Mouse (Mus musculus) myocyte (in vitro differentiated cells): ENCODE measurements around the gene Eef1akmt1.

ENCODE experiments used
- MAX ChIP-seq: IDR thresholded peaks from one replicate; pipeline ENCODE4 v1.6.1; 2011; ENCODE audit warnings: low read depth, mild to moderate bottlenecking, control low read depth
- MYOG ChIP-seq, 3 experiments: IDR thresholded peaks; one replicate each; pipeline ENCODE4 v1.6.1; 2011; ENCODE audit warnings: control low read depth in 2 of 3, low read depth in 2 of 3, mild to moderate bottlenecking in 2 of 3; ENCODE audit not compliant: insufficient read length in 2 of 3, control insufficient read depth in 1 of 3, insufficient read depth in 1 of 3
- POLR2A ChIP-seq: IDR thresholded peaks from one replicate; pipeline ENCODE4 v1.6.1; 2011; ENCODE audit warnings: low read depth, mild to moderate bottlenecking, control low read depth, moderate library complexity; ENCODE audit not compliant: insufficient read length
- POLR2AphosphoS2 ChIP-seq: IDR thresholded peaks from one replicate; pipeline ENCODE4 v1.6.1; 2011; ENCODE audit warnings: low read depth, control low read depth; ENCODE audit not compliant: insufficient read length
- REST ChIP-seq: IDR thresholded peaks from one replicate; pipeline ENCODE4 v1.6.1; 2011; ENCODE audit warnings: mild to moderate bottlenecking, control low read depth, moderate library complexity; ENCODE audit not compliant: insufficient read depth, insufficient read length
- SRF ChIP-seq: IDR thresholded peaks from one replicate; pipeline ENCODE4 v1.6.1; 2011; ENCODE audit warnings: low read depth; ENCODE audit not compliant: control insufficient read depth, insufficient read length
- TCF3 ChIP-seq: IDR thresholded peaks from one replicate; pipeline ENCODE4 v1.6.1; 2011; ENCODE audit warnings: low read depth, control low read depth; ENCODE audit not compliant: insufficient read length

GRCm38 (mm10) chr14:57529786-57530515, 41.5 kb downstream of the Eef1akmt1 start:
- TF ChIP-seq POLR2A (no peak), SRF (no peak), POLR2AphosphoS2 (no peak), TCF3 (no peak), MAX (no peak), MYOG (IDR thresholded peaks at IDR 0.05; ENCODE audit: control insufficient read depth in 1 of 3, insufficient read depth in 1 of 3, insufficient read length in 2 of 3, low read depth in 2 of 3) (no peak), REST (no peak)
